Mouse (Mus musculus) stomach, embryonic 16.5 days (tissue): Measurements from ENCODE around the gene Dock10. TPM values are rescaled to one million over a fixed set of nuclear protein-coding genes. Genes with fewer than 3 reads are reported as not detected.

ENCODE experiments used
- ATAC-seq: fragments of 200-750 bp; cut with Nextera tagmentation; 2 replicates; pipeline ENCODE4 v1.8.0; 2017; ENCODE audit warnings: moderate number of reproducible peaks, moderate TSS enrichment; ENCODE audit not compliant: insufficient read depth, low FRiP score
- H3K27ac ChIP-seq: fragments of 300-500 bp; sonication (generic); 2 replicates; pipeline ENCODE4 v1.5.1; 2014; ENCODE audit warnings: low read length
- H3K27me3 ChIP-seq: fragments of 300-500 bp; sonication (generic); 2 replicates; pipeline ENCODE4 v1.6.1; 2014; ENCODE audit warnings: low read length, control low read depth, mixed read lengths; ENCODE audit not compliant: control insufficient read depth, insufficient read depth
- H3K36me3 ChIP-seq: fragments of 300-500 bp; sonication (generic); 2 replicates; pipeline ENCODE4 v1.6.1; 2014; ENCODE audit warnings: low read length; ENCODE audit not compliant: control insufficient read depth, insufficient read depth
- H3K4me1 ChIP-seq: fragments of 300-500 bp; sonication (generic); 2 replicates; pipeline ENCODE4 v1.6.1; 2014; ENCODE audit warnings: low read length, control low read depth, mixed read lengths; ENCODE audit not compliant: control insufficient read depth, insufficient read depth
- H3K4me2 ChIP-seq: fragments of 300-500 bp; sonication (generic); 2 replicates; pipeline ENCODE4 v1.6.1; 2014; ENCODE audit warnings: low read depth, low read length, mixed read lengths
- H3K4me3 ChIP-seq: fragments of 300-500 bp; sonication (generic); replicated peaks from 2 replicates; pipeline ENCODE4 v1.5.1; 2014; ENCODE audit warnings: mild to moderate bottlenecking, low read length
- H3K9ac ChIP-seq: fragments of 300-500 bp; sonication (generic); 2 replicates; pipeline ENCODE4 v1.6.1; 2014; ENCODE audit warnings: low read length
- H3K9me3 ChIP-seq: fragments of 300-500 bp; sonication (generic); replicated peaks from 2 replicates; pipeline ENCODE4 v1.6.1; 2016; ENCODE audit warnings: low read length, control low read depth; ENCODE audit not compliant: control insufficient read depth
- WGBS: fragments of 180-500 bp; shearing (Covaris S2); extraction: QIAGEN DNeasy Blood & Tissue Kit; methylation state at CpG from one replicate; pipeline ENCODE4 v1.1.7; 2014; 5-methylcytosine and 5-hydroxymethylcytosine counted together
- polyA plus RNA-seq: library from polyadenylated mRNA; unstranded; fragments of >200 nt; fragmentation: Nextera tagmentation; extraction: Ambion mirVana; gene quantifications from 2 replicates; pipeline ENCODE4 v1.2.1, GENCODE M21; 2015

The Dock10 gene
- polyA plus RNA-seq, 1 experiment from 2014 or later: 8.1 TPM

DNA sequence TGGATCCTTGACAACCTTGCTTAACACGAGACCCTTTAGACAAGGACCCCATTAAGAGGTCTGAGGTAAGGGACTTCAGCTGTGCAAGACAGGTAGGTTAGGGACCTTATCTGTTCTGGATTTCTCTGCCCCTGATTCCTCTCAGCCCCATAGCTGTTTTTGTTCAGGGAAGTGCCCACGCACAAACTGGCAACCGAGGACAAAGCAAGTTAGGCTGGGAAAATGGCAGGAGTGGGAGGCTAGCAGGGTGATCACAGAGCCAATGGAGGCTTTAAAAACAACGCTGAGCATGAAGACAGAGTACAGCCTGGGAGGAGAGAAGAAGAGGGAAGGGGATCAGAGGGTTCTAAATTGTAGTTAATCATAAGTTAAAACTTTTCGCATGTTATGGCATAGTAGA lies 141.7 kb downstream of the Dock10 start:
- no peaks in the 10 kb centered on the region for H3K4me1 ChIP-seq
- H3K27ac ChIP-seq: no peak overlapping the region
- ATAC-seq: no peak
- H3K27me3 ChIP-seq: no peaks in the 10 kb centered on the region
- 81% methylated on average over 5 of the region's 5 CpGs for WGBS
- no peak overlapping the region for H3K4me2 ChIP-seq
- H3K4me3 ChIP-seq: no peak overlapping the region
- no peaks in the 10 kb centered on the region for H3K36me3 ChIP-seq
- no peak overlapping the region for H3K9ac ChIP-seq
- H3K9me3 ChIP-seq: no peaks in the 10 kb centered on the region

DNA sequence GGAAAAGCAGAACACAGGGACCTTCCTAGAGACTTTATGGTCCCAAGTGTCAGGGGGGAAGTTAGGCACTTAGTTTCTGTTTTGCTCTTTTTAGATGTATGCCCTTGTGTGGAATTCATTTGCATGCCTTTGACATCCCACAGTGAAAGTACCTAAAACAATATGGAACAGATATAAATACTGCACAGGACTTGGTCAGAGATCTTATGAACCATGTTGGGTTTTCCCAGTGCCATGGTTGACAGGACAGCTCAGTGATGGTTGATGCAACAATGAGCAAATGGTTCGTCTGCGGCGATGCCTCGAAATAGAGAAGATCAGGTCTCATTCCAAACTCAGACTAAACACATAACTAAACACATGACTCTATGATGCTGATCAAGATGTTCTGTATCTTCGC lies 143.6 kb downstream of the Dock10 start:
- no peaks in the 10 kb centered on the region for H3K27me3 ChIP-seq
- no peaks in the 10 kb centered on the region for H3K4me1 ChIP-seq
- H3K27ac ChIP-seq: no peak overlapping the region
- no peaks in the 10 kb centered on the region for H3K36me3 ChIP-seq
- H3K4me3 ChIP-seq: no peak overlapping the region
- ATAC-seq: no peak
- H3K4me2 ChIP-seq: no peak overlapping the region
- H3K9me3 ChIP-seq: no peaks in the 10 kb centered on the region
- H3K9ac ChIP-seq: no peak overlapping the region
- 93% methylated on average over 5 of the region's 5 CpGs for WGBS

DNA sequence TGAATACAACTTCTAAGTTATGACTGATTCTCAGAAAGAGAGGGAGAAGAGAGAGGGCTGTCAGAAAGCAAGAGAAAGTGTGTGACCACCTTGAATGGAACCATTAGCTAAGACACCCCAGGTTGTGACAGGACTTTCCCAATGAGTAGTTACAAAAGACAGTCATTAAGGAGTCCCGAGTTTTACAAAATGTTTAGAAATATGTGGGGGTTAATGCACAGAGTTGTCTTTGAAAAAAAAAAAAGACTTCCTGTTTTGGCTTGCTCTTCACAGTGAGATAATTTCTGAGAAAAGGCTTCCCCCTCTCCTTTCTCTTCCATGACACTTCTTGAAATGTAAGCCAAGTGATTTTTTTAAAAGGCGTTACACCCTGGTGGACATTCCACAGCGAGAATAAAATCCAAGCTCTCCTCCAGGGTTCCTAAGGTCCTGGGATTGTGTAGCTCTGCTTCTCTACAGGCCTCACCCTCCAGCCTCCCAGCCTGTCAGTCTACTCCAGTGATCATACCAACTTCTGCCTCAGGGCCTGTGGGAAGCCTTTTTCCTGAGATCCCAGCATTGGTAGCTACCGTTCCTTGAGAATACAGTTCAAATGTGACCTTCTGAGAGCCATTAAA lies 144.8 kb downstream of the Dock10 start:
- H3K4me3 ChIP-seq: no peak overlapping the region
- ATAC-seq: no peak
- H3K9me3 ChIP-seq: no peaks in the 10 kb centered on the region
- H3K27me3 ChIP-seq: no peaks in the 10 kb centered on the region
- no peak overlapping the region for H3K4me2 ChIP-seq
- H3K36me3 ChIP-seq: no peaks in the 10 kb centered on the region
- no peaks in the 10 kb centered on the region for H3K4me1 ChIP-seq
- 63% methylated on average over 4 of the region's 4 CpGs for WGBS
- no peak overlapping the region for H3K27ac ChIP-seq
- no peak overlapping the region for H3K9ac ChIP-seq

DNA sequence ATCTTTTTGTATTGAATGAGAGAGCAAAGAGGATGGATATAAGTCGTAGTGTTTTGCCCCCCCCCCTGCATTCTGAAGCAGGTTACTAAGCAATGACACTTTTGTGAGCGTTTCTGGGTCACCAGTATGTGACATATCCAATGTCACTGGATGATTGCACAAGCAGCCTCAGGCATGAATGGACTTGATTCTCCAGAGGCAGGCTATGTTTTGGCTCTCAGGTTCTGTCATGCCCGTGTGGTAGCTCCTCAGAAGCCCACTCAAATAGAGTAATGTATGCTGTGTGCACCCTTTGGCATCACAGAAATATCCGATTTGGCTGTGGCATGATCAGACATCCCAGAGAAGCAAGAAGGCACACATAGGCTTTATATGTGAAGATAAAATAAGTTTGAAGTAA lies 150.8 kb downstream of the Dock10 start:
- no peak overlapping the region for H3K27ac ChIP-seq
- H3K9ac ChIP-seq: no peak overlapping the region
- H3K4me3 ChIP-seq: no peak overlapping the region
- H3K4me1 ChIP-seq: no peaks in the 10 kb centered on the region
- WGBS: 81% methylated on average over 4 of the region's 4 CpGs
- no peaks in the 10 kb centered on the region for H3K27me3 ChIP-seq
- H3K9me3 ChIP-seq: no peaks in the 10 kb centered on the region
- H3K36me3 ChIP-seq: no peaks in the 10 kb centered on the region
- ATAC-seq: no peak
- no peak overlapping the region for H3K4me2 ChIP-seq

DNA sequence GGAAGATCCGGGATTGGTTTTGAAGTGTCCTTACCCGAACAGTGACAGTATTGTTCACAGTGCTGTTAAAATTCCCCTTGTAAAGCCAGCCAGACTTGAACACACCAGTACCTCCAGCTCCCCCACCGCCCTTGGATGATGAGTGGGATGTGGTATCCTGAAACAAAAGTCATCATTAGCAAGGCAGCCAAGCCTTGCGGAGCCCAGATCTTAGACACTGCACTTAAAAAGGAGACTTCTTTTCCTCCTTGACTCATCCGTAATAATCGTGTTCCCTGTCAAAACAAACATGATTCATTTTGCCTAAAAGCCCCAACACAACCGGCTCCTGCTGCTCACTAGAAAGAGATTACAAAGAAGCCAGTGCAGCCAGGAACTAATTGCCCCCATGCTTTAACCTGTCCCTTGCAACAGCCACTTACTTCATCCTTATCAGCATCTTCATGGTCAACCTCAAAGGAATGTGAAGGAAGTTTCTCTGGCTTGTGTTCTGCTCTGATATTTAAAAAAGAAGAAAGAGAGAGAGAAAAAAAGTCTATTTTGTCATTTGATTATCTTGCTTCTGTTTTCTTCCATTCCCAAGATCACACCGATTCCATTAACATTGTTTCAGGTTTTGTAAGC lies 152.1 kb downstream of the Dock10 start:
- Histone ChIP-seq H3K9ac (no peak overlapping the region), H3K9me3 (no peaks in the 10 kb centered on the region), H3K27ac (no peak overlapping the region), H3K4me1 (no peaks in the 10 kb centered on the region), H3K4me2 (no peak overlapping the region), H3K4me3 (no peak overlapping the region), H3K36me3 (no peaks in the 10 kb centered on the region), H3K27me3 (no peaks in the 10 kb centered on the region)
- 35% methylated on average over 8 of the region's 8 CpGs for WGBS
- ATAC-seq: no peak

DNA sequence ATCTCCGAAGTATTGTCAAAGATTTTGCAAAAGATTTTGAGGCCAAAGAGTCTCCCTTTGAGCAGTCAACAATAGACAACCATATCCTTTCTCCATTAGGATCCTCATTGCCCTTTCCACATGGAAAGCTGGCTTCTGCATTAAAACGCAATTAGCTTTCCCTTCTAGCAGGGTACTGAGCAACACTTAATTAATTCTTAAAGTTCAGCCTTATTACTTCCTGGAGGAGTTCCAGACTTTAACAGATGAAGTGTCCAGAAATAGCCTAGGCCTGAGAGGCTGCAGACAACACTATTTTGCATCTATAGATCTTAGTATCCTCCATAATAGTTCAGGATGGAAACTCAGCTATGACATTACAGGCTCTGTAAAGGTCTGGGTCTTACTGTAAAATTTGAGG lies 154.0 kb downstream of the Dock10 start:
- Histone ChIP-seq H3K4me1 (no peaks in the 10 kb centered on the region), H3K27ac (no peak overlapping the region), H3K27me3 (no peaks in the 10 kb centered on the region), H3K4me3 (no peak overlapping the region), H3K9ac (no peak overlapping the region), H3K9me3 (no peaks in the 10 kb centered on the region), H3K36me3 (no peaks in the 10 kb centered on the region), H3K4me2 (no peak overlapping the region)
- ATAC-seq: no peak
- WGBS: 75% methylated on average over 2 of the region's 2 CpGs

DNA sequence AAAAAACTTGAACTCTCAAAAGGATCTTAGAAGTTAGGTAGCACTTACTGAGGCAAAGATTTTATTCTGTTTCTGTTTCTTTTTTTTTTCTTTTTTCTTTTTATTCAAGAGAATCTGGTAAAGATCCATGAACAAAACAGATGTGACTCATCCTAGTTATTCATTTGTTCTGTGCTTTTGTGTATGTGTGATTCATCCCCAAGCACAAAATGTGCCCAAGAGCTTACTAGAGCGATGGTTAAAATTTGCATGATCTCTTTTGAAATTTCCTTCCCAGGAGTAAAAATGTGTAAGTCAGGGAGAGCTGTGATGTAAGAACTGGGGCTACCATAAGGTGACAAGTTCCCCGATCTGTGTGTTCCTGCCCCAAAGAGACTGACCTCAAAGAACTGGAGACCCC lies 155.2 kb downstream of the Dock10 start:
- Histone ChIP-seq H3K9ac (no peak overlapping the region), H3K4me2 (no peak overlapping the region), H3K27me3 (no peaks in the 10 kb centered on the region), H3K4me3 (no peak overlapping the region), H3K27ac (no peak overlapping the region), H3K4me1 (no peaks in the 10 kb centered on the region), H3K9me3 (no peaks in the 10 kb centered on the region), H3K36me3 (no peaks in the 10 kb centered on the region)
- ATAC-seq: no peak
- WGBS: 88% methylated on average over 2 of the region's 2 CpGs

DNA sequence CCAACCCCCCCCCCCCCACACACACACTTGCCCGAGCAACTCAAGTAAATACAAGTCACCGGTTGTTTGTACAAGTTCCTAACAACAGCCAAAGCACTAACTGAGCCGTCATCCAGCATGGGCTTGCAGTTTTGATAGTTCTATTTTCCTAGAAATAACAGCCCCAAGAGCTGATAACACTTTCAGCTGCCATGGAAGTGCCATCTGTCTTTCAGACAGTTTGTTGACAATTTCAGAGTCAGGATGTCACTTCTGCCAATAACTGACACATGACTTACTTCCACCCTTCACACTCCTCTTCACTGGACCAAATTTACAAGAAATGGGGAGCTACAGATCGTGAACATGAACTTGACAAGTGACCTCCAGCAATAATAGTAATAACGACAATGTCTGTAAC lies 175.0 kb downstream of the Dock10 start:
- no peaks in the 10 kb centered on the region for H3K27me3 ChIP-seq
- no peaks in the 10 kb centered on the region for H3K36me3 ChIP-seq
- no peak overlapping the region for H3K4me2 ChIP-seq
- H3K9me3 ChIP-seq: no peaks in the 10 kb centered on the region
- H3K27ac ChIP-seq: no peak overlapping the region
- 40% methylated on average over 5 of the region's 5 CpGs for WGBS
- no peak overlapping the region for H3K4me3 ChIP-seq
- H3K9ac ChIP-seq: no peak overlapping the region
- ATAC-seq: no peak
- H3K4me1 ChIP-seq: no peaks in the 10 kb centered on the region

DNA sequence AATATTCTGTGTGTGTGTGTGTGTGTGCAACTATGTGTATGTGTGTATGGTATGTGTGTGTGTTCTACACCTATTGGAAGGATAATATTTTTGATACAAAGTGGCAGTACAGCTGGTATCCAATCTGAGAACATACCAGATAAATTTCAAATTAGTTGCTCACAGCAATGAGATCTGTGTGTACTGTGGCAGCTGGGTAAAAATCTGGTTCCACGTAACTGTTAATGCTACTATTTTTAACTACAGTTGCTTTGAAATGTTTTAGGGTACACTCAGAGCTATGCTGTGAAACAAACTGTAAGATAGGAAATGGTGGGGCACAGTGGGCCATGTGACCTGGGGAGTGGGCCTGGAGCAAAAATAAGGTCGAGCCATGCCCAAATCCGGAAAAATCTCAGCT lies 176.1 kb downstream of the Dock10 start:
- Histone ChIP-seq H3K27ac (no peak overlapping the region), H3K27me3 (no peaks in the 10 kb centered on the region), H3K4me3 (no peak overlapping the region), H3K4me1 (no peaks in the 10 kb centered on the region), H3K4me2 (no peak overlapping the region), H3K36me3 (no peaks in the 10 kb centered on the region), H3K9ac (no peak overlapping the region), H3K9me3 (no peaks in the 10 kb centered on the region)
- 84% methylated on average over 3 of the region's 3 CpGs for WGBS
- ATAC-seq: no peak
